Mouse (Mus musculus) neural tube, embryonic 14.5 days (tissue): Measurements from ENCODE around the gene Zmynd12. TPM values are rescaled to one million over a fixed set of nuclear protein-coding genes. Genes with fewer than 3 reads are reported as not detected.

Experiments
- ATAC-seq: fragments of 200-750 bp; cut with Nextera tagmentation; 2 replicates; pipeline ENCODE4 v1.8.0; 2017; ENCODE audit warnings: low read depth, mild to moderate bottlenecking, moderate TSS enrichment, moderate library complexity
- H3K27ac ChIP-seq: fragments of 300-500 bp; sonication (generic); 2 replicates; pipeline ENCODE4 v1.5.1; 2014; ENCODE audit warnings: low read depth, mild to moderate bottlenecking, control low read depth, low read length, moderate library complexity, mixed read lengths
- H3K27me3 ChIP-seq: fragments of 300-500 bp; sonication (generic); 2 replicates; pipeline ENCODE4 v1.6.1; 2014; ENCODE audit warnings: low read length; ENCODE audit not compliant: control insufficient read depth, insufficient read depth
- H3K36me3 ChIP-seq: fragments of 300-500 bp; sonication (generic); 2 replicates; pipeline ENCODE4 v1.6.1; 2014; ENCODE audit warnings: low read length, mixed read lengths; ENCODE audit not compliant: control insufficient read depth, insufficient read depth
- H3K4me1 ChIP-seq: fragments of 300-500 bp; sonication (generic); 2 replicates; pipeline ENCODE4 v1.6.1; 2014; ENCODE audit warnings: low read length; ENCODE audit not compliant: control insufficient read depth, insufficient read depth
- H3K4me2 ChIP-seq: fragments of 300-500 bp; sonication (generic); 2 replicates; pipeline ENCODE4 v1.6.1; 2014; ENCODE audit warnings: mild to moderate bottlenecking, low read depth, low read length, control low read depth
- H3K4me3 ChIP-seq: fragments of 300-500 bp; sonication (generic); 2 replicates; pipeline ENCODE4 v1.5.1; 2014; ENCODE audit warnings: low read depth, low read length, control low read depth, mixed read lengths
- H3K9ac ChIP-seq: fragments of 300-500 bp; sonication (generic); replicated peaks from 2 replicates; pipeline ENCODE4 v1.6.1; 2014; ENCODE audit warnings: low read depth, mild to moderate bottlenecking, control low read depth, low read length, mixed read lengths
- H3K9me3 ChIP-seq: fragments of 300-500 bp; sonication (generic); 2 replicates; pipeline ENCODE4 v1.6.1; 2016; ENCODE audit warnings: low read length; ENCODE audit not compliant: control insufficient read depth
- WGBS: fragments of 180-500 bp; shearing (Covaris S2); extraction: QIAGEN DNeasy Blood & Tissue Kit; methylation state at CpG from one replicate; pipeline ENCODE4 v1.1.7; 2014; 5-methylcytosine and 5-hydroxymethylcytosine counted together
- polyA plus RNA-seq: library from polyadenylated mRNA; unstranded; fragments of >200 nt; fragmentation: Nextera tagmentation; extraction: Ambion mirVana; gene quantifications from 2 replicates; pipeline ENCODE4 v1.2.1, GENCODE M21; 2014

Zmynd12 gene
- polyA plus RNA-seq, 1 experiment from 2014 or later = 0.32 TPM

- Histone ChIP-seq H3K4me3 (no peak overlapping the region), H3K27ac (peak overlapping the region; percentile 78), H3K27me3 (no peaks in the 10 kb centered on the region), H3K4me2 (no peak overlapping the region; the same call in 1 of the 2 replicates), H3K4me1 (peaks cover 31% of the 10 kb centered on the region), H3K9me3 (no peaks in the 10 kb centered on the region), H3K9ac (no peak overlapping the region), H3K36me3 (no peaks in the 10 kb centered on the region)
- whole genome bisulfite sequencing = 50% methylated on average over 5 of the region's 5 CpGs
- ATAC-seq = peak; percentile 9; the same call in 1 of the 2 replicates
These were observed 37.7 kb downstream of the Zmynd12 start for GRCm38 (mm10) chr4:119460296-119460695.

DNA sequence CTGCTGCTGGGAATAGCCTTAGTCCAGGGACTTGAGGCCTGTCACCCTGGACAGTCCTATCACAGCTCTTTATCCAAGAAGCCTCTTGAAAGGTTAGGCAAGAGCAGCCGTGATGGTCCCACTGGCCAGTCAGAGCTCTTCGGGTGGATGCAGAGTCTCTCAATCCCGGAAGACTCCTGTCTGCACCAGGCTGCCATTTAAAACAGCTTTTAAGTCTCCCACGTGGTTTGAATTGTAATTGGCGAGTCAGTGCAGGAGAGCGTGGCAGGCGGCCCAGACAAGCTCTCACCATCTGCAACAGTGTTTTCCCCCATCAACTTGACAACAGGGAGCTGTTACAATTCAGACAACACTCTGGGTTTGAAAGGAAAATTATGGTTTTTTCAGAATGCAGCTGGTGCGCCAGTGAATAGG lies 38.1 kb downstream of the Zmynd12 start:
- Histone ChIP-seq H3K27ac (peak overlapping the region; percentile 78), H3K4me3 (no peak overlapping the region), H3K36me3 (no peaks in the 10 kb centered on the region), H3K9ac (no peak overlapping the region), H3K27me3 (no peaks in the 10 kb centered on the region), H3K4me1 (peaks cover 31% of the 10 kb centered on the region), H3K9me3 (no peaks in the 10 kb centered on the region), H3K4me2 (no peak overlapping the region; the same call in 1 of the 2 replicates)
- ATAC-seq = peak; percentile 80
- WGBS = 11% methylated on average over 8 of the region's 8 CpGs

- no peak overlapping the region for H3K9ac ChIP-seq
- peak overlapping the region; percentile 17; the same call in 1 of the 2 replicates for H3K4me2 ChIP-seq
- no peaks in the 10 kb centered on the region for H3K9me3 ChIP-seq
- 89% methylated on average over 3 of the region's 3 CpGs for WGBS
- peak overlapping the region; percentile 86 for H3K27ac ChIP-seq
- H3K4me3 ChIP-seq = no peak overlapping the region
- H3K36me3 ChIP-seq = no peaks in the 10 kb centered on the region
- no peak for ATAC-seq
- no peaks in the 10 kb centered on the region for H3K27me3 ChIP-seq
- H3K4me1 ChIP-seq = peaks cover 31% of the 10 kb centered on the region
These were observed 39.8 kb downstream of the Zmynd12 start for GRCm38 (mm10) chr4:119462457-119462856.

GRCm38 (mm10) chr4:119462858-119463755 lies 40.5 kb downstream of the Zmynd12 start:
- Histone ChIP-seq H3K9me3 (no peaks in the 10 kb centered on the region), H3K36me3 (no peaks in the 10 kb centered on the region), H3K9ac (no peak overlapping the region), H3K4me2 (peak overlapping the region; percentile 17; the same call in 1 of the 2 replicates), H3K4me1 (peaks cover 31% of the 10 kb centered on the region), H3K4me3 (no peak overlapping the region), H3K27me3 (no peaks in the 10 kb centered on the region), H3K27ac (peak overlapping the region; percentile 86)
- peak; percentile 71 for ATAC-seq
- 26% methylated on average over 11 of the region's 11 CpGs for WGBS

DNA sequence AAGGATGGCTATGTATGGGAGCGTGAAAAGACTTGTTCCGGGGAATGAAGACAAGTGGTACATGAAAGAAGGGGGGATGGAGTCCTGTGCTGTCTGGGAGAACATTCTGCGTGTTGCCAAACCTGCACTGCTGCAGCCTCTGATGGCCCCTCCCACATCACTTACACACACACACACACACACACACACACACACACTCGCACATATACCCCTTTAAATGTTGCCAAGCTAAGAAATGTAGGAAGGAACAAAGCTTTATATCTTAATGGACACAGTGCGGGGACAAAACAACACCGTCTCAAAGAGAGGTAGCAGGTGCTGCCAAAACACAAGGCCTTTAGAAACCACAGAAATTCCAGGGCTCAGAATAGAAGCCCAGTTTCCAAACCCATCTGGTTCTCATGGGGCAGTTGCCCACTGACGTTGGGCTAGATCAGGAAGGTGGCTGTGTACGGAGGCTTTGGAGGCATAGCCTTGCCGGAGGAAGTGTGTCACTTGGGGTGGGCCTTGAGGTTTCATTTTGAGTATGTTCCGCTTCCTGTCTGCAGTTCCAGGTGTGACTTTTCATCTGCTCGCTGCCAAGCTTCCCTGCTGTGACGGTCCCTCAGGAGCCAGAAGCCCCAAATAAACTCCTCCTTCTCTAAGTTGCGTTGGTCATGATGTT lies 41.3 kb downstream of the Zmynd12 start:
- WGBS = 67% methylated on average over 13 of the region's 13 CpGs
- Histone ChIP-seq H3K4me2 (no peak overlapping the region), H3K4me1 (peaks cover 31% of the 10 kb centered on the region), H3K36me3 (no peaks in the 10 kb centered on the region), H3K27ac (peak overlapping the region; percentile 86), H3K9me3 (no peaks in the 10 kb centered on the region), H3K27me3 (no peaks in the 10 kb centered on the region), H3K9ac (no peak overlapping the region), H3K4me3 (no peak overlapping the region)
- peak; percentile 9; the same call in 1 of the 2 replicates for ATAC-seq

GRCm38 (mm10) chr4:119465841-119466240 lies 43.2 kb downstream of the Zmynd12 start:
- 78% methylated on average over 5 of the region's 5 CpGs for WGBS
- Histone ChIP-seq H3K27me3 (no peaks in the 10 kb centered on the region), H3K4me3 (no peak overlapping the region), H3K27ac (no peak overlapping the region), H3K4me2 (no peak overlapping the region), H3K9ac (no peak overlapping the region), H3K9me3 (no peaks in the 10 kb centered on the region), H3K4me1 (peaks cover 26% of the 10 kb centered on the region), H3K36me3 (no peaks in the 10 kb centered on the region)
- no peak for ATAC-seq

DNA sequence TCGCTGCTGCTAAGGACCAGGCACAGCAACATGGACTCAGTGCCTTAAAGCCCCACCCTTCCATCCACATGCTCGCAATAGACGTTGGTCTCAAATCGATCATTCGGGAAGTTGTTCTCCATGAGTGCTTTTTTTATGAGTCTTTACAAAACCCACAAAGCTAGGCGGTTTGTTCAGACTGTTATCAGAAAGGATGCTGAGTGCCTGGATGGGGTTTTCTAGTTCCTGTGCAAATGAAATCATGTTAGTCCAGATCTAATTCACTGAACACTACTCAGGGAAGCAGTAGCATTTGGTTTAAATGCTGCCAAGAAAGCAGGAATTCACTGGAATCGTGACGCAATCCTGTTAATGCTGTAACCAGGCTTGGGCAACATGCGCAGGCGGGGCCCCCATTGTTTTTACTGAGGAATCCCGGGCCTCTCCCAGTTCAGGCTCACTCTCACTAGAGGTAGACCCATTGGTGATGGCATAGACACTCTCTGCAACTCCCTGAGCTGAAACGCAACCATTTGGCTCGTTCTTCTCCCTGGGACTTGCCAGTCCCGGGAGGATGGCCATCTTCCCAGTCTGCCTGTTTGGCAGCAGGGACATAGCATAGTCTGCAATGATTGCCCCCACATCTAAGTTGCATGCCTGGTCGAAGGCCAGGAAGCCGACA lies 45.2 kb downstream of the Zmynd12 start:
- Histone ChIP-seq H3K27me3 (no peaks in the 10 kb centered on the region), H3K9ac (no peak overlapping the region), H3K4me2 (no peak overlapping the region), H3K9me3 (no peaks in the 10 kb centered on the region), H3K27ac (no peak overlapping the region), H3K36me3 (no peaks in the 10 kb centered on the region), H3K4me3 (no peak overlapping the region), H3K4me1 (peaks cover 11% of the 10 kb centered on the region)
- ATAC-seq = no peak
- 88% methylated on average over 16 of the region's 16 CpGs for WGBS

DNA sequence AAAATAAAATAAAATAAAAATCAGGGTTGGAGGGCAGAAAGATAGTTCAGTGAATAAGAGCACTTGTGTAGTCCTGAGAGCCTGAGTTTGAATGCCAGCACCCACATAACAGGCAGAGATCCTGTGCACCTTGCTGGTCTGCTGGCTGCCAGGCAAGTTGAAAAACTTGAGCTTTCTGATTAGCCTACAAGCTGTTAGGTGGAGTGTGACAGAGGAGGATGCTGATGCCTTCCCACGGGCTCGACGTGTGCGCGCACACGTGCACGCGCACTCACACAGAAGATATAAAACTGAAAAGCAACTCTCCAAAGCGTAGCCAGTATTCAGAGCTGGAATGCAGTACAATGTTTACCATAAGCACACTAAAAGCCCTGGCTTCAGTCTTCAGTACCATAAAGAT lies 49.9 kb downstream of the Zmynd12 start:
- Histone ChIP-seq H3K4me2 (no peak overlapping the region), H3K36me3 (no peaks in the 10 kb centered on the region), H3K27ac (no peak overlapping the region), H3K9me3 (no peaks in the 10 kb centered on the region), H3K4me1 (no peaks in the 10 kb centered on the region), H3K27me3 (no peaks in the 10 kb centered on the region), H3K4me3 (no peak overlapping the region), H3K9ac (no peak overlapping the region)
- no peak for ATAC-seq
- 91% methylated on average over 9 of the region's 9 CpGs for WGBS
